Mouse (Mus musculus) testis, adult 2 months (tissue): ENCODE measurements around the gene Il17rd.

Experiments used
- CTCF ChIP-seq: fragments of 200-500 bp; IDR thresholded peaks from 2 replicates; pipeline ENCODE4 v1.5.1; 2012; ENCODE audit warnings: low read depth, mild to moderate bottlenecking, inconsistent platforms, low read length, moderate library complexity; ENCODE audit not compliant: control insufficient read depth, insufficient read depth, insufficient replicate concordance
- POLR2A ChIP-seq: fragments of 200-500 bp; IDR thresholded peaks from 2 replicates; pipeline ENCODE4 v1.6.1; 2012; ENCODE audit warnings: low read depth, mild to moderate bottlenecking, inconsistent platforms, low read length, moderate library complexity; ENCODE audit not compliant: control insufficient read depth

DNA sequence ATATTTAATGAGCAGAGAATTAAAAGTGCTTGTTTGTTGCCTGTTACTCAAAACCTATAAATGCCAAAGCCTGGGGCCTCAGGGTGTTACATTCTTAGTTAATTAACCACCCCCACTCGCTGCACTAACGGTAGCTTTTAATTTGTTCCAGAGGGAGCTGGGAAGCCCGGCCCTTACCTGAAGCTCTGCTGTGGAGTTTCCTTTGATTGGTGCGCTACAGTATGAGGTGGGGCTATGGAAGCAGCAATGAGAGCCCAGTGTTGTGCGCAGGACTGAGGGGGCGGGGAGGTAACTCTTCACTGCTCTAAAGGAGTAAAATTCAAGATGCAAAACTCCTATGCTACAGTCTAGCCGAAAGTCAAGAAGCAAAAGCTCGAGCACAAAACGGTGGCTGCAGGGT is 32.0 kb downstream of the Il17rd start:
- TF ChIP-seq POLR2A (no peak), CTCF (no peak)
